Mouse (Mus musculus) layer of hippocampus, adult 18-20 months (tissue): ENCODE results near the gene Pmch. TPM values are rescaled to one million over a fixed set of nuclear protein-coding genes. Genes with fewer than 3 reads are reported as not detected.

Experiments
- DNase-seq, 2 experiments: peaks; one replicate each; pipeline ENCODE4 v3.0.0; 2022; ENCODE audit warnings: low spot score in 2 of 2
- long read RNA-seq: library from polyadenylated mRNA; stranded (forward); transcript quantifications from one replicate; pipeline ENCODE4 v2.0.0, GENCODE M21; 2021
- total RNA-seq, 2 experiments: library from RNA; stranded (reverse); gene quantifications; 2 replicates each; pipeline ENCODE4 v1.2.3; 2021

The Pmch gene
- 1 to 10 TPM in 1 of 2 experiments, under 1 TPM in 1; 0.46 to 1.5 TPM for total RNA-seq
- long read RNA-seq, result 0 reads

GRCm38 (mm10) chr10:88090772-88091171 is at the start of gene Pmch:
TSS of gene Pmch (plus strand) at chr10:88091072.
- no peak for DNase-seq

- DNase-seq, result no peak
Observed at GRCm38 (mm10) chr10:88044297-88044696, 46.6 kb upstream of the Pmch start.

- no peak for DNase-seq
Observed at GRCm38 (mm10) chr10:88046098-88046771, 44.6 kb upstream of the Pmch start.

- no peak for DNase-seq
Observed at GRCm38 (mm10) chr10:88054233-88054985, 36.5 kb upstream of the Pmch start.

- DNase-seq, result peak; percentile 59 to 82
Observed at GRCm38 (mm10) chr10:88056950-88057649, 33.8 kb upstream of the Pmch start.

GRCm38 (mm10) chr10:88063436-88063835 is 27.4 kb upstream of the Pmch start:
- no peak for DNase-seq

- DNase-seq, result no peak
Observed at GRCm38 (mm10) chr10:88064872-88065271, 26.0 kb upstream of the Pmch start.

- no peak for DNase-seq
Observed at GRCm38 (mm10) chr10:88067377-88067776, 23.5 kb upstream of the Pmch start.

- DNase-seq, result no peak
Observed at GRCm38 (mm10) chr10:88106169-88106568, 15.3 kb downstream of the Pmch start.

GRCm38 (mm10) chr10:88113290-88113689 is 22.4 kb downstream of the Pmch start:
- DNase-seq, result no peak

- DNase-seq, result no peak
Observed at GRCm38 (mm10) chr10:88119721-88120120, 28.8 kb downstream of the Pmch start.

- no peak for DNase-seq
Observed at GRCm38 (mm10) chr10:88135630-88136029, 44.8 kb downstream of the Pmch start.

Other genes starting within 250 kb of the Pmch start
- 1 to 10 TPM; 5.8 to 6.2 TPM for gene Igf1, start 232.8 kb upstream of the Pmch start, total RNA-seq
- gene Parpbp, start 55.9 kb downstream of the Pmch start, total RNA-seq, result 1 to 10 TPM in 1 of 2 experiments, under 1 TPM in 1; 0.54 to 1.3 TPM
- 1 to 10 TPM; 5.3 to 6.1 TPM for gene Nup37, start 55.9 kb downstream of the Pmch start, total RNA-seq
- gene Washc3, start 110.0 kb downstream of the Pmch start, total RNA-seq, result 10 to 100 TPM; 21.0 to 24.3 TPM